Mouse (Mus musculus) midbrain, embryonic 13.5 days (tissue): ENCODE measurements at regions not wholly inside any gene's neighbourhood (a gene's known extent, or its start where the extent isn't known, plus 50 kb on each side); places are given as distances from the start of the nearest gene placed in this dataset.

ENCODE experiments used
- ATAC-seq: fragments of 200-750 bp; cut with Nextera tagmentation; 2 replicates; pipeline ENCODE4 v1.8.0; 2017; ENCODE audit warnings: mild to moderate bottlenecking, moderate TSS enrichment, moderate library complexity
- H3K27ac ChIP-seq: fragments of 300-500 bp; sonication (generic); 2 replicates; pipeline ENCODE4 v1.5.1; 2015; ENCODE audit warnings: inconsistent platforms, mild to moderate bottlenecking, moderate library complexity
- H3K27me3 ChIP-seq: fragments of 300-500 bp; sonication (generic); 2 replicates; pipeline ENCODE4 v1.6.1; 2015; ENCODE audit warnings: mild to moderate bottlenecking, inconsistent platforms
- H3K36me3 ChIP-seq: fragments of 300-500 bp; sonication (generic); 2 replicates; pipeline ENCODE4 v1.6.1; 2015; ENCODE audit warnings: mild to moderate bottlenecking, inconsistent platforms
- H3K4me1 ChIP-seq: fragments of 300-500 bp; sonication (generic); replicated peaks from 2 replicates; pipeline ENCODE4 v1.6.1; 2015; ENCODE audit warnings: inconsistent platforms
- H3K4me2 ChIP-seq: fragments of 300-500 bp; sonication (generic); replicated peaks from 2 replicates; pipeline ENCODE4 v1.6.1; 2015; ENCODE audit warnings: moderate library complexity, mild to moderate bottlenecking, inconsistent platforms
- H3K4me3 ChIP-seq: fragments of 300-500 bp; sonication (generic); replicated peaks from 2 replicates; pipeline ENCODE4 v1.5.1; 2015; ENCODE audit warnings: mild to moderate bottlenecking, inconsistent platforms
- H3K9ac ChIP-seq: fragments of 300-500 bp; sonication (generic); replicated peaks from 2 replicates; pipeline ENCODE4 v1.6.1; 2015; ENCODE audit warnings: mild to moderate bottlenecking, inconsistent platforms
- H3K9me3 ChIP-seq: fragments of 300-500 bp; sonication (generic); 2 replicates; pipeline ENCODE4 v1.6.1; 2016; ENCODE audit warnings: mild to moderate bottlenecking, inconsistent platforms
- WGBS: fragments of 180-500 bp; shearing (Covaris S2); methylation state at CpG from one replicate; pipeline ENCODE4 v1.1.7; 2015; 5-methylcytosine and 5-hydroxymethylcytosine counted together

DNA sequence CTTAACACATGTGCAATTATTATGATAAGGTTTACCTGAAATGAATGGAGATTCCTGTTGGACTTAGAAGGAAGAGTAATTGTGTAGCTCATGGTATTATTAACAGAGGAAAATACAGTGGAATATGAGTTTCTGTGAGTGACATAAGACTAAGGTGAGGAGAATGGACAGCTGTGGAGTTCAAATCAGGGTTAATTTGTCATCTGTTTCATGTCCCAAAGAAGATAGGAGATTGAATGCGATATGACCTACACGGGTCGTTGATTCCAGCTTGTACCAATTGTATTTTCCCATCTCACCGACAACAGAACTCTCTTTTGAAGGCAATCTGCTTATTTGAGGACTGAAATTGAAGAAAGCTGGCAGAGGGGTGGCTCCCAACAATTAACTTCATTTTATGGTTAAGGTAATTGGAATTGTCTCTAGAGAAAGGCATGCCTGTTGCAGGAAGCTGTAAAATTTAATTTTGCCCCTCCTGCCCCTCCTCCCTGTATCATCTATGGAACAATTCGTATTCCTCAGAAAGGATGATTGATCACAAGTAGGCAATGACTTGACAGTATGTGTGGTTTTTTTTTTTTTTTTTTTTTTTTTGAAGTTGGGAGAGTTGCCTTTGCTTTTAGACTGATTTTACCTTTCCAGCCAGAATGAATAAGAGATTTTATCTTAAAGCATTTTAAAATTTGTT lies 319.6 kb downstream of the Kcna4 start:
- no peak overlapping the region for H3K4me2 ChIP-seq
- H3K9me3 ChIP-seq: no peaks in the 10 kb centered on the region
- no peak overlapping the region for H3K4me3 ChIP-seq
- H3K27ac ChIP-seq: no peak overlapping the region
- H3K4me1 ChIP-seq: no peaks in the 10 kb centered on the region
- no peak for ATAC-seq
- H3K36me3 ChIP-seq: no peaks in the 10 kb centered on the region
- H3K27me3 ChIP-seq: no peaks in the 10 kb centered on the region
- WGBS: 64% methylated on average over 5 of the region's 5 CpGs
- no peak overlapping the region for H3K9ac ChIP-seq

- Histone ChIP-seq H3K9me3 (no peaks in the 10 kb centered on the region), H3K27me3 (no peaks in the 10 kb centered on the region), H3K4me1 (no peaks in the 10 kb centered on the region), H3K4me3 (no peak overlapping the region), H3K36me3 (no peaks in the 10 kb centered on the region), H3K9ac (no peak overlapping the region), H3K27ac (no peak overlapping the region), H3K4me2 (no peak overlapping the region)
- whole genome bisulfite sequencing: 52% methylated on average over 5 of the region's 5 CpGs
- ATAC-seq: no peak
Observed at GRCm38 (mm10) chr2:107611811-107612210, 321.4 kb downstream of the Kcna4 start.

GRCm38 (mm10) chr2:107612221-107612620 lies 321.8 kb downstream of the Kcna4 start:
- no peaks in the 10 kb centered on the region for H3K4me1 ChIP-seq
- H3K4me3 ChIP-seq: no peak overlapping the region
- 17% methylated on average over 2 of the region's 2 CpGs for whole genome bisulfite sequencing
- ATAC-seq: no peak
- no peak overlapping the region for H3K4me2 ChIP-seq
- H3K9me3 ChIP-seq: no peaks in the 10 kb centered on the region
- H3K27ac ChIP-seq: no peak overlapping the region
- no peaks in the 10 kb centered on the region for H3K36me3 ChIP-seq
- no peak overlapping the region for H3K9ac ChIP-seq
- no peaks in the 10 kb centered on the region for H3K27me3 ChIP-seq

DNA sequence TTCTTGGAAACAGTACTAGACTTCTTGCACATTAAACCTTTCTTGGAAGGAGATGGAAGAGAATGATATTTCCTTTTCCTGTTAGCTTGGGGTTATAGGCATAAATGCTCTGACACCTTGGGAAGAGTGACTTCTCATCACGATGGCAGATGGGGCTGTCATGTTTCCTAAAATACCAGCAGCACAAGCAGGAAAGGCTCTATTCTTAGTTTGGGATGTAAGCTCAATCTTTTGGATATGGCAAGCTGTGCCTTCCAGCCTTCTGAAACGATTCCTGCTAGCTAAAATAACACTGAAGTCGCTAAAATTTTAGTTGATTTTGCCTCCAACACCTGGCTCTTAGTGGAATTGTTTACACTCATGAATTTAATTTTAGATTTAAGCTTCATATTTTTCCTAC lies 324.3 kb downstream of the Kcna4 start:
- WGBS: 71% methylated on average over 3 of the region's 3 CpGs
- no peaks in the 10 kb centered on the region for H3K9me3 ChIP-seq
- H3K4me2 ChIP-seq: no peak overlapping the region
- H3K27me3 ChIP-seq: no peaks in the 10 kb centered on the region
- H3K4me3 ChIP-seq: no peak overlapping the region
- H3K4me1 ChIP-seq: no peaks in the 10 kb centered on the region
- H3K27ac ChIP-seq: no peak overlapping the region
- H3K9ac ChIP-seq: no peak overlapping the region
- H3K36me3 ChIP-seq: no peaks in the 10 kb centered on the region
- no peak for ATAC-seq

DNA sequence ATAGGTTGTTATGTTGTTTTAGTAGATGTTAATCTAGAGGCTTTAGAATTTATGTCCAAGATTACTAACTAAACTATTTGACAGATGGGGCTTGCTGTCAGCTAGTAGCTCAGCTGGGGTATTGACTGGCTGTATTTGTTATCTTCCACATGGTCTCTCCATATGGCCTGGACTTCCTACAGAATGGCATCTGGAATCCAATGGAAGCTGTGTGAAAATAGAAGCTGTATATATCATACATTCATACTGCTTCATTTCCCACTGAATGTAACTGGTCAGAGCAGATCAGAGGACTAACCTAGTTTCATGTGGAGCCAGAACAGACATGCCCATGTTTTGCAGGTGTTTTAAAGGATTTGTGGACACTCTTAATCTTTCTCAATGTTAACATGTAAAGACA lies 337.0 kb downstream of the Kcna4 start:
- no peak for ATAC-seq
- Histone ChIP-seq H3K9ac (no peak overlapping the region), H3K27me3 (no peaks in the 10 kb centered on the region), H3K4me1 (no peaks in the 10 kb centered on the region), H3K36me3 (no peaks in the 10 kb centered on the region), H3K4me2 (no peak overlapping the region), H3K9me3 (no peaks in the 10 kb centered on the region), H3K4me3 (no peak overlapping the region), H3K27ac (no peak overlapping the region)

DNA sequence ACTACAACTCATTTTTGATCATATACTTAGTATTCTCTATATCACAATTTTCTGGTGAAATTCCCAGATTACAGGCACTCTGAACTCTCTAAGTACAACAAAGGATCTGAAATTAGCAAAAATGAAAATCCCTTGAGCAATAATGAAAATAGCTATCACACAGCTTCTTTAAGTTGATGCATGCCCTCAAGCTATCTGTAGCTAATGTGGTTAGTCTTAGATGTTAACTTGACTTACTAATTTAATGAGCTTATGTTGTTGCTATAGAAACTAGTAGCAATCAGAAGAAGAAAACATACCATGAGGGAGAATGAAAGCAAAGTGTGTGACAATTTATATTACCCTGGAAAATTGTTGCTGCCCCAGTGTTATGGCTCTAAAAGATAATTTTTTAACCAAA lies 368.7 kb downstream of the Kcna4 start:
- Histone ChIP-seq H3K4me3 (no peak overlapping the region), H3K27ac (no peak overlapping the region), H3K36me3 (no peaks in the 10 kb centered on the region), H3K9ac (no peak overlapping the region), H3K4me2 (no peak overlapping the region), H3K27me3 (no peaks in the 10 kb centered on the region), H3K9me3 (no peaks in the 10 kb centered on the region), H3K4me1 (no peaks in the 10 kb centered on the region)
- no peak for ATAC-seq
